Mouse (Mus musculus): Measurements from ENCODE around the gene Bok.

GRCm38 (mm10) chr1:93657025-93657360 is 28.5 kb upstream of the Bok start:
- TF ChIP-seq CTCF (IDR thresholded peaks at IDR 0.05; ENCODE audit: borderline replicate concordance, insufficient read depth, low read length) (no peak), POLR2A (IDR thresholded peaks at IDR 0.05; ENCODE audit: low read depth, low read length) (no peak)
